Mouse (Mus musculus) lung, adult 2 months (tissue): ENCODE measurements at regions not wholly inside any gene's neighbourhood (a gene's known extent, or its start where the extent isn't known, plus 50 kb on each side); places are given as distances from the start of the nearest gene placed in this dataset.

Source experiments
- CTCF ChIP-seq: fragments of 200-500 bp; IDR thresholded peaks from 2 replicates; pipeline ENCODE4 v1.5.1; 2011; ENCODE audit warnings: mild to moderate bottlenecking, low read length, control low read depth; ENCODE audit not compliant: insufficient read depth
- POLR2A ChIP-seq: fragments of 200-500 bp; IDR thresholded peaks from 2 replicates; pipeline ENCODE4 v1.6.1; 2011; ENCODE audit warnings: low read depth, mild to moderate bottlenecking, control low read depth, low read length, borderline replicate concordance; ENCODE audit errors: extremely low read depth

DNA sequence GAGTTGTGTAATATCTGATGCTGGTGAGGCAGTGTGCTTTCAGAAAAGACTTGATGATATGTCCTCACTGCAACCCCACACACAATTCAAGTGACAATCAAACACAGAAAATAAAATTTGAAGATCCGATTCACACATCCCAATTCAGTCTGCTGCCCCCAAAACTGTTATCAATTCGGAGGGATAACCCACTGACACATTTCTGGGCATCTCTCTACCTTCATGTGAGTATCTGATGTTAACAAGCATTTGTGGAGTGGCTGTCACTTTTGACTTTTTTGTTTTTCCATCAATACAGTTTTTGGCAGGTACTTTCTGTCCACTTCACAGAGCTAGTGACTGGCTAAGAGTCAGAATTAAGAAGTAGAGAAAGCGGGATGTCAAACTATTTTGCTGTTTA is 101.4 kb upstream of the Eef1e1 start:
- TF ChIP-seq CTCF: no peak
- TF ChIP-seq POLR2A: no peak
